Mouse (Mus musculus) 3134 (cell line): ENCODE data around the gene Il9r.
"Not testable (repeated sequence)": the region's sequence is repeated elsewhere in the genome, so short reads cannot be mapped to it uniquely, and the experiment has no call there.

ENCODE experiments used
- DNase-seq: peaks from one replicate; pipeline ENCODE4 v3.0.0-alpha.2; 2011; ENCODE audit warnings: low spot score; ENCODE audit not compliant: insufficient read length; ENCODE audit errors: extremely low read depth

The Il9r gene

DNA sequence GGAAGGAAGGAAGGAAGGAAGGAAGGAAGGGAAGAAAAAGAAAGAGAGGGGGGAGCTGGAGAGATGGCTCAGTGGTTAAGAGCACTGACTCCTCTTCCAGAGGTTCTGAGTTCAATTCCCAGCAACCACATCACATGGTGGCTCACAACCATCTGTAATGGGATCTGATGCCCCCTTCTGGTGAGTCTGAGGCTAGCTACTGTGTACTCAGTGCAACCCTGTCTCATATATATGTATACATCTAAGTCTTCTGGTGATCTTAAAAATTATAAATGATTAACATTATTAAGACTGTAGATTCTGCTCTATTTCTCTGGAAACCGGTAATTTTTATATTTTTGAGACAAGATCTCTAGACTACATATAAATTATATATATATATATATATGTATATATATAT is 913 bp upstream of the Il9r start:
- DNase-seq: not testable (repeated sequence)

DNA sequence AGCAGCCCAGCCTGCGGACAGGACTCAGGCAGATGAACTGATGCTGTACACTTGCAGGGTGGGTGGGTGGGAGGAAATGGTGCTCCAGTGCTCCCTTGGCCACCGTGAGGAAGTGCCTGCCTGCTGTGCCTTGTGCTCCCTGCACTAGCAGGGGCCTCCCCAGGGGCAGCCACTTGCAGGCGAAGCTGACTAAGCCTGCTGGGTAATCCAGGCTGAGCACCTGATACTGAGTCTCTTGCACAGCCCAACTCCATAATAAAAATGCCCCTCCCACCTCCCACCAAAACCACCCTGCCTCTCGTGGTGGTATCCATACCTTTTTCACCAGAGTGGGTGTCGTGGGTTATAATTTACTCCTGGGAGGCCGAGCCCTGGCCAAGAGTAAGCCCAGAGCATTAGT is 849 bp downstream of the Il9r start:
- no peak for DNase-seq

DNA sequence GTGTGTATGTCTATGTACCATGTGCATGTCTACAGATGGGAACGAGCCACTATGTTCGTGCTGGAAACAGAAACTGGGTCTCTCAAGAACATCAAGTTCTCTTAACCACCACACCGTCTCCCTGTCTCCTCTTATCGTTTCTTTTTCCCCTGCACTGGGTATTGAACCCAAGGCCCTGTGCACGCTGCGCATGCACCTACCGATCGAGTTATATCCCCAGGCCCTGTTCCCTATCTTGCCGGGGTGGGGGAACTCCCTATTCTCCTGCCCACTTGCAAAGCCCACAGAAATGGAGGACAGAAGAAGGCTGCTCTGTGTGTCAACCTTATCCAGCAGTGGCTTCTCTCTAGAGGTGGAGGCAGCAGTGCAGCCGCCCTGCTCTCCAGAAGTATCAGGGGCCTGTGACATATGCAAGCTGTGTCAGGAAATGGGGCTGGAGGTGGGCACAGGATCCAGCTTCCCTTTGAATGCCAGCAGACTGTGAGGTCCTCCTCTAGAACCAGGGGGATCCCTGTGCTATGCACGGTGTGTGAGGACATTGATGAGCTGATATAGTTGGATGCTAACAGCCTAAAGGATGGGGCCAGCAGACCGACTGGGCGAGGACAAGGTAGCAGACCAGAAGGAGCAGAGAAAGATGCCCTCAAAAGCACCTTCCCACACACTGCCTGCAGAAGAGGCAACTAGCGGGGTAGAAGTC is 1.7 kb downstream of the Il9r start:
- no peak for DNase-seq

DNA sequence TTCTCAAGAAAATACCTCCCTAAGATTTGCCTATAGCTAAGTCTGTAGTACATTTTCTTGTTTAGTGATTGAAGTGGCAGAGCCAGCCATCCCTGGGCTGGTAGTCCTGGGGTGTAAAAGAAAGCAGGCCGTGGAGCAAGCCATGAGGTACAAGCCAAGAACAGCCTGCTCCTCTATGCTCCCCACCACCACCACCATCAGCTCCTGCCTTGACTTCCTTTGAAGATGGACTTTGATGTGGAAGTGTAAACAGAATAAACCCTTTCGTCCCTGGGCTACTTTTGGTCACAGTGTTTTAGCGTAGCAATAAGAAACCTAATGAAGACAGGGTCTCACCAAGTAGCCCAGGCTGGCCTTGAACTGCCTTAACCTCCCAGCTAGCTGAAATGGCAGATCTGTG is 2.3 kb downstream of the Il9r start:
- DNase-seq: no peak

DNA sequence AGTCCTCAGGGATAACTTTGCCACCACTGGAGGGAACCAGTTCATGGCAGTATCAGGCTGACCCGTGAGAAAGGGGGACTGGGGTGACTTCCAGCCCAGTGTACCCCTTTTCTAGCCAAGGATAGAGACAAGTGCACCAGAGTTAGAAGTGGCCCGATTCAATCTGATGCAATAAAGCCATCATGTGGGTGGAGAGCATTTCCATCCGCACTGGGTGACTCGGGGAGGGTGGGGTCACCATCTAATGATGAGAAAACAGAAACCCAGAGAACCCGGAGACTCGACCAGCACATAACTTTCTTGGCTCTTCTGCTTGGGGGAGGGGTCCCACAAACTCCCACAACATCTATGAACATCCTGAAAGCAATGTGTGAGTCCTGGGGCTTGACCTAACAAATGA is 3.4 kb downstream of the Il9r start:
- no peak for DNase-seq

DNA sequence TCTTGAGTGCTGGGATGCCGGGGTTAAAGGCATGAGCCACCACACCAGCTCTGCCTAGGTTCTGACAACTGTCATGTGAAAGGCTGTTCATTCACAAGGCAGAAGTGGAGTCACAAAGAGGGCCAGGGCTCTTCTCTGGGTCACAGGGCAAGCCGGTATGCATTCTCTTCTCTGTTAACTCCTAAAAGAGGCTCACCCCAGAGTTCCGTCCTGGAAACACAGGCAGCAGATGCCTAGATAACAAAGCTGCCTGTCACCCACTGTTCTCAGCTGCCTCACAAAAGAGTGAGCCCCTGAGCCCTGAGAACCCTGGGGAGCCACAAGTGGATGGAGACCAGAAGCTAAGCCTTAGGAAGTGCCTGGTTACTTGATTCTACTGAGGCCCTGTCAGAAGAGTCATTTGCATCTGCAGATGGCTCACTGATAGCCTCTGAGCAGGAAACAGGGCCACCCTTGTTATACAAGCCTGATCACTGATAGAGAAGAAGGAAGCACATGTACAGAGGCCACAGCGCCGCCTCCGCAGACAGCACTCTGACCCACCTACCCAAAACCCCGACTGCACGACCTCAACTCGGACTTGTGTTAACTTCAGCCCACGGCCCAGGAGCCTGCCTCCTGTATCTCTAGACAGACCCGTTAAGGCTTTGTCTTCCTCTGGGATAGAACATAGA is 4.1 kb downstream of the Il9r start:
- DNase-seq: no peak

DNA sequence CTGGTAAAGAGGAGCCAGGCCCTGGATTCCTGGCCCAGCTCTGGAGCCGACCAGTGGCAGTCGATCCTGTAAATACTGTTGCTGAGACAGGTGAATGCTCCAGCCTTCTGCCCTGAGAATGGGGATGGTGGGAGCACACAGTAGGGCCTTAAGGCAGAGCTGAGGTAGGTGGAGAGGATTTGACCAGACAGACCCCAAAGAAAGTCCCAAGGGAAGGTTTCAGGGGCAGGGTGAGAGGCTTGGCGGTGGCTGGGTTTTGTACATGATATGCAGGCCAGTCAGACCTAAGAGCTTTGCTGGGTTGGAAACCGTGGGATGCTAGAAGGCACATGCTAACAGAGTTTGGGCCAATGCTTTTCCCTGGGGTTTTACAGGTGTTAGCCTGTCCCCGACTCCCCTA is 5.5 kb downstream of the Il9r start:
- DNase-seq: no peak

DNA sequence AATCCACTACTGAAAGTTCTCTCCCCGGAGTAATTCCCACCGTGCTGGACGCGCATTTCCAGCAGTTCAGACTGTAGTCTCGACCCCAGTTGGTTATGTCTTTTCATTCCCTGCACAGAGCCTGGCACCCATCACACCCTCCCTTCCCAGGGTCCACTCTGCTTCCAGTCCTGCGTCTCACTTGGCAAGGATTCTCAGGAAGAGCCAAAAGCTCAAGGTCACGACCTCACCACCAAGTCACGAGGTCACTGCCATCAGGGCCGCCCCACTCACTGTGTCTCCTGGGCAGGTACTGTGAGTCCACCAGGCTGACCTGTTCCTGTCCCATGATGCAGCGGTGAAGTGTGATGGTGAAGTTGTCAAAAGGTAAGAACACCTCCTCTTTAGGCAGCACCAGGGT is 6.0 kb downstream of the Il9r start:
- DNase-seq: no peak

DNA sequence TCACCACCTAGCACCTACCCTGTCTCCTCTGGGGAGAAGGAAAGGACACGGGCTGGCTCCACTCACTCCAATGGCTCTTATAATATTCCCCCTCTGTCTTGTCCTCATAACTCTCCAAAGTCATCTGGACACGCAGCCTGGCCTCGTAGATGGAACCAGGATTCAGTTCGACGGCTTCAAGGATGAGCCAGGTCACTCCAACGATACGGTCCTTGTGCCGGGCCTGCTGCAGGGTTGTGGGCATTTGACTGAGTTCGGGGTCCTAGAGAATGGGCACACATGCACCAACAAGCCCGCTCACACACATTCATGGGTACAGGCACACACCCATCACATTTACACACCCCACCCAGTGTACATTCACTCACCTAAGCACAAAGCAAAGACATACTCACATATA is 6.9 kb downstream of the Il9r start:
- no peak for DNase-seq

DNA sequence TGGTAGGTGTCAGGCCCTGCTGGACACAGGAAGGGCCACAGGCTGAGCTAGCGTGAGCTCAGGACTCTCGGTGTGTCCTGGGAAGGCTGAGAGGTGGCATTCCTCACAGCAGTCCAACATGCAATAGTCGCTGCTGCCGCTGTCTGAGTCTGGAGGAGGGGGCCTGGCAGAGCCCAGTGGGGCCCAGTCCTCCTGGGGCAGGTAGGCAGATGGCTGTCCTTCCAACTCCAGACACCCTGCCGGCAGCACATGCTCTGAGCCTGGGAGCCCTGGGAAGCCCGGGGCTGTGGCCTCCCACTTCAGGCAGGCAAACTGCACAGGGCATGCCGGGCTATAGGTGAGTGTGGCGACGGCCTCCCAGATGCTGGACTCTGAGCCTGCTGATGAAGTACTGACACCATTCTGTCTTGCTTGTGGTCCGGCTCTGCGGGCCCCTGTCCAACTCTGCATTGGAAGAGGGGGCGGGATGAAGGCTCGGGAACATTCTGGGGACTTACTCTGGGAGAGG is 9.4 kb downstream of the Il9r start:
- no peak for DNase-seq

DNA sequence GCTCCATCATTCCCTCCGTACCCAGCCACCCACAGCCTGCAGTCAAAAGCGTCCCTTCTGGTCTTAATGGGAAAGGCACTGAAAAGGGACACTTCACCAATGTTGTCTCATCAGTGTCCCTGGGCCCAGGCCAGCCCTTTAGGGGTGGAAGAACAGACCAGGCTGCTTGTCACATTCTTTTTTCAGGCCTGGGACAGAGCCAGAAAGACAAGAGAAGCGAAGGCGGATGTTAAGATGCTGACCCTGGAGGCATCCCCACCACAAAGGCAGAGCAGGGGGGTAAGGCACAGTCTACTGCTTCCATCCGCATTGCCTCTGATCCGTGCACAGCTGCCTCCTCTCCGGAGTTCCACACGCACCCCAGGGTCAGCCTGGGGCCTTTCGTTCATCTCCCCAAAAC is 10.0 kb downstream of the Il9r start:
- no peak for DNase-seq

DNA sequence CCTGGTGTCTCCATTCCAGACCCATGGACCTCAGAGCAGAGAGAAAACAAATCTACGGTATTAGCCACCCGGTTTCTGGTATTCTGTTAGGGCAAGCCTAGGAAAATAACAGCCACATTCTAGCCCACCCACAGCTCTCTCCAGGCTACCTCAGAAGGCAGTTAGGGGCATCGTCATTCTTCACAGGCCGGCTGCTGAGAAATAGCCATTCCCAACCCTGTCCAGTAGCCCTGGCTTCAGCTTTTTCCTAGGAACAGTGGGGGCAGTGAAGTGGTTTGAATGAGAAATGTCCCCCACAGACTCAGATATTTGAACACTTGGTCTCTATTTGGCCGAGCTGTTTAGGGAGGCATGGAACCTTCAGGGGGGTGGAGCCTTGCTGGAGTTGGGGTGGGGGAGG is 10.6 kb downstream of the Il9r start:
- no peak for DNase-seq

DNA sequence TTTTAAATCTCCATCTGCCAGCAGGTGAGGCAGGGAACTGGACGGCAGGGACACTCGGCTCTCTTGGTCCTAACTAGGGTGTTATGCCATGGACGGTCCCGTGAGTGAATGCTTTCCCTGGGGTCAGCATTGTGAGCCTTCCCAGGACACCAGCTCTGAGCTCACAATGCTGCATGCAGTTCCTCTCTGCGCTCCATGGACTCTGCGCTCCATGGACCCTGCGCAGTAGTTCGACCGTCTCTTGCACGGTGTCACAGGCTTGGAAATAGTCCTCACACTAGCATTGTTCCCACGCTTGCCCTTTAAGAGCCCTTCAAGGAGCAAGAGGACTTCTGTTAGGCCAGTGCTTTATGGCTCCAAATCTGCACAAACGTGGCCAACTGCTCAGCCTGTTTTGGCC is 11.2 kb downstream of the Il9r start:
- no peak for DNase-seq

DNA sequence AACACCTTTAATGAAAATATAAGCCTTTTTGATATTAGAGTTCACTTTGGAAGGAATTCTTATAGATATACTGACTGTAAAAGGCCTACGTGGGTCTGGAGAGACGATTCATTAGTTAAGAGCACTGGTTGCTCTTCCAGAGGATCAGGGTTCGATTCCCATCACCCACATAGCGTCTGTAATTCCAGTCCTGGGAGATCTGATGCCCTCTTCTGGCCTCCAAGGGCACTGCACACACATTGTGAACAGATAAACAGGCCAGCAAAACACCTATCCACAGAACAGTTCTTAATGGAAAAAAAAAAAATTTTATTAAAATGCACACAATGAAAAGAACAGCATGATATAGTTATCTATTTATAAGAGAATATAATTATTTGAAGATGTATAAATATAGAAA is 12.8 kb downstream of the Il9r start:
- DNase-seq: no peak

DNA sequence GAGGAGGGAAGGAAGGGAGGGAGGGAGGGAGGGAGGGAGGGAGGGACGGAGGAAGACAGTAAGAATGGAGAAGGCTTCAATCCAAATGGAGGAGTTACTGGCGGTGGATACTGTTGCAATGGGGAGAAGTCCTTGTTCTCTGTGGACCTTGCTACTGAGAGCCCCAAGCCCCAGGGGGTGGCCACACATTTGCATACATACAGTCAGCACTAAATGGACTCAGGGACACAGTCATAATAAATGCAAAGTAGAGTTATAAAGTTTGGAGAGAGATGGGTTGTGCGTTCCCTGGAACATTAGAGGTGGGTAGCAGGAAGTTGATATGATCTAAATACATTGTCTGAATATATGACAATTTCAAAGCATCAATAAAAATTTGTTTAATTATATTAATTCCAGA is 14.0 kb downstream of the Il9r start:
- DNase-seq: no peak

DNA sequence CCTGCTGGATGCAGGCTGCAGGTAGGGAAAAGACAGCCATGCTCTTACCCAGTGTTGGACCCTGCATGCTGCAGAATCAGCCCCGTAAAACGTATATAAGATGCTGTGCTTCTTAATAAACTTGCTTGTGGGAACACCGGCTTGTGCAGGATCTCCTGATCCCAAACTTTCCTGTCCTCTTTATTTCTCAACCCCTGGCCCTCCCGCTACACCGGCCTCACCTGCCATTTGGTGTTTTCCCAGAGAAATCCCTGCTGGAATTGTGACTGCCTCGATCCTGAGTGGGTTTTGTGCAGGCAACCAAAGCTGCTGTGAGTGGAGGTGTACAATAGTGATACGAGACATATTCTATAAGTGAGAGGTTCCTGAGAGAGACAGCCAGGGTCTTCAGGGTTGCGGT is 15.6 kb downstream of the Il9r start:
- DNase-seq: no peak

DNA sequence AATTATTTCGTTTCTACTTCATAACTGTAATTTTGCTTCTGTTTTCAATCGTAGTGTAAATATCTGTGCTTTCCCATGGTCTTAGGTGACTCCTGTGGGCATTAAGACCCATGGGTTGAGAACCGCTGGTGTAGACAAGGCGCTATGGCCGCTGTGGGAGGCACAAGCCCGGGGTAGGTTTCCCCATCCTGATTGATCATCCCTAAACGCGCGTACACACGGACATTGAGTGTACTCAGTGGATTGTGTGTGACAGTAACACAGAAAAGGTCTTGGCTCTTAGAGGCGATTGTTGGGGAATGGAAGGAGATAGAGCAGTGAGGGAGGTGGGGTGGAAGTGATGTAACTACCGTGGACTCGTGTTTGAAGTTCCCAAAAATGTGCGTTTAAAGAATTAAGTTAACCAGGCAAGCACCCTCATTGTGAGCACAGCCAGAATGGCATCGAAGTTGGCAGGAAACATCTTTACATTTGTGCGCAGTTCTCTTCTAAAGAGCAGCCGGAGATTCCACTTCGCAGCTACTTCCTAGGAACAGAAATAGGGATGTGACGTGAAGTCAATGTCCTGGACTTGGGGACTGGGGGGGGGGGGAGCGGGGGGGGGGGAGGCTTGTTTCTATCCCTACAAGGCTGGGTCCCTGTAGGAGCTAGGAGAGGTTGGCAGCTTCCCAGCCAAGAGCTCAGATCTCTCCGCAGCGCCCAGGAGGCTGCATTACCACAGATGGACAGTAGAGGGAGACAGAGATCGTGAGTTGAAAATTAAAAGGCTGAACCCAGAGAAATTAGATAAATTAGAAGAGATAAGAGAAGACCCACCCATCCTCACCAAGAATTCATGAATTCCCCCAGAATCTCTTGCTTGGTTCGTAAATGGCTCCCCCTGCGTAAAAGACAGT is 17.9 kb downstream of the Il9r start:
- no peak for DNase-seq

DNA sequence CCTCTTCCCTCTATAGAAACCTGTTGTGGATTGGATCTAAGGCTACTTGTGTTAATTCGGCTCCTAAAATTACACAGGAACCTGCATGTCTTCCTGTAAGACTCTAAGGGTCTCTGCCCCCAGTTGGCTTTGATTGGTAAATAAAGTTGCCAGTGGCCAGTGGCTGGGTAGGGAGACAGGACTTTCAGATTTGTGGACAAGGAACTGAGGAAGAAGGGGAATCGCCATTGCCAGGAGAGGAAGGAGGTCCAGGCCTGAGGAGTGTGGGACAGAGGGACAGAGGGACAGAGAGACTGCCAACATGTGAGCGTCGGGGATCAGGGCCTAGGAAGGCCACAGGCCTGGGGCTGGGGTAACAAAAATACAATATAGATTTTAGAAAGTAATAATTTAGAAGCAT is 18.8 kb downstream of the Il9r start:
- DNase-seq: no peak

DNA sequence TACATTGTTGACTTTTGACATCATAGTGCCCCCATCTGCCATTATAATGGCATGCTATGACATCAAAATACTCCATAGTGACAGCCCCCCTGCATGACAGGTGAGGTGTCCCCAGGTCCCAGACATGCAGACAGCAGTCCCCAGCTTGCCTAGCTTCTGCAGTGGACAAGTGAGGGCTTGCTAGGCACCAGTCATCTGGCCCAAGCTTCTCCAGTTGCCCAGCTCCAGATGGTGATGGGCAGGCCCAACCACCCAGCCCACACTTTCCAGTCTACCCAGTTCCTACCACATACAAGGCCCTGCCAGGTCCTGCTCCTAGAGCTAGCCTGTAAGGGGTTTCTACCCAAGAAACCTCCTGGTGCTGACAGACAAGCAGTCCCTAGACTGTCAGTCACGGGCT is 21.6 kb downstream of the Il9r start:
- DNase-seq: no peak

DNA sequence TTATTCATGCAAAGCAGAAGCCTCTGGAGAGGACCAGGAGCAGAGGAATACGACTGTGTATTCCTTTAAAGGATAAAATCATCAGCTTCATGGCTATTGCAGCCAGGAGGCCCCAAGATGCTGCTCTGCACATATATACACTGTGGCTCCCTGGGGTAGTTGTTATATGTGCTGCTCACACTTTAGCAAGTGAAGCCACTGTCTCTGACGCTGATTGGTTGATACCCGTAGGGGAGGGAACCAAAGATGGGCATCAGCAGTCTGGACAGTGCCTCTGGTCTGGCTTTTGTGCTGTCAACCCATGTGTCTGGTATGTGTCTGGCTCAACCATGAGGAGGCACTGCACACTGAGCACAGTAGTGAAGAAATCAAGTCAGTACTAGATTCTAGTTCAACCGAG is 33.4 kb downstream of the Il9r start:
- DNase-seq: no peak

DNA sequence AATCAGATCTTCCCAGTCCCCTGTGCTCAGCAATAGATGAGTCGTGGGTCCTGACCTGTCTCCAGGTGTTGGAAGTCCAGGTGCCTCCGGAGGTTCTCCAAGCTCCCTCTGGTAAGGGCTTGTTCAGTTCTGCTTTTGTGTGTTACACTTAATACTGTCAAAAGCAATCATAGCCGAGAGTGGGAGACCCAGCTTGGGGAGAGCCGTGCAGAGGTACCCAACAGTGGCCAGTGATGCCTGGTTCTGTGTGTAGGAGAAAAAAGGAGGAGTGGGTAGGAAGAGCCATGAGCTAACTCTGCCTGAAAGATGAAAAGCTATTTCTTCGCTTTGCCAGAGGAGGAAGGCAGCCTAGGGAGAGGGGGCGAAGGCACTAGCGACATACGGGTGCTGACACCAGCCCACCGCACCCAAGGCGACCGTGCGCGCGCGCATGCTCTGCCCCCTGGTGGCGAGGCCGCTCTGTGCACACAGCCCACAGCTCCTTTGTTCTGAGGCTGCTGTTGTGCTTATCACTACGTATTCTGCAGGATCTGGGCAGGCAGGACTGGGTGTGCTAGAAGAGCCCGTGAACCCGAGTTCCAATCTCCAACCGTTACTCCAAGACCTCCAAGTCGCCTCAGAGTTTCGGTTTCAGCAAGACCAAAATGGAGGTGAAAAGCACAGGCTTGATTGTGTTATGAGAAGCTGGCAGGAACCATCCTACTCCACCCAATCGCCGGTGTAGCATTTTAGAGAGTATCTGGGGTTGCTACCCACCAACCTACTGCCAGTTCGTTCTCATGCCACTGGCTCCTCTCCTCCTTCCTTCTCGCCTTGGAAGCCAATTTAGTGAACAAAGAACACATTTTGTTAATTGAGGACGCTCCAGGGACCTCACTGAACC is 37.9 kb downstream of the Il9r start:
- DNase-seq: peak; percentile 51
